Mouse (Mus musculus) naive thymus-derived CD4-positive, alpha-beta T cell, adult 5 months (primary cell): ENCODE data around the gene Gnb1. TPM values are rescaled to one million over a fixed set of nuclear protein-coding genes. Genes with fewer than 3 reads are reported as not detected.

Experiments
- polyA plus RNA-seq: library from polyadenylated mRNA; unstranded; fragments of 100-300 nt; shearing (Covaris generic); gene quantifications from one replicate; pipeline ENCODE4 v1.2.1, GENCODE M21; 2017

Gnb1 gene
- polyA plus RNA-seq, result 416 TPM

GRCm38 (mm10) chr4:155490990-155491504 lies at the start of gene Gnb1:
TSS of gene Gnb1 (plus strand) at chr4:155491361.

GRCm38 (mm10) chr4:155468952-155469351 lies 22.2 kb upstream of the Gnb1 start, which contains the start of gene Tmem52:
TSS of gene Tmem52 (plus strand) at chr4:155469114.

GRCm38 (mm10) chr4:155561661-155562442 lies 70.7 kb downstream of the Gnb1 start, which contains the start of gene Nadk:
TSS of gene Nadk (plus strand) at chr4:155562378.

GRCm38 (mm10) chr4:155601091-155601996 lies 110.2 kb downstream of the Gnb1 start, which contains the start of gene Slc35e2:
TSS of gene Slc35e2 (plus strand) at chr4:155601416.

Other genes with a start within 250 kb of the Gnb1 start
- gene Faap20, start 241.6 kb upstream of the Gnb1 start, polyA plus RNA-seq, result 69.6 TPM
- 29.2 TPM for gene Prkcz, start 130.0 kb upstream of the Gnb1 start, polyA plus RNA-seq
- gene Gabrd, start 93.2 kb upstream of the Gnb1 start, polyA plus RNA-seq, result 0.37 TPM
- 4.7 TPM for gene Cfap74, start 82.2 kb upstream of the Gnb1 start, polyA plus RNA-seq
- gene Tmem52, start 22.2 kb upstream of the Gnb1 start, polyA plus RNA-seq, result not detected
- gene Nadk, start 71.0 kb downstream of the Gnb1 start, polyA plus RNA-seq, result 101 TPM
- 25.7 TPM for gene Slc35e2, start 110.1 kb downstream of the Gnb1 start, polyA plus RNA-seq
- 317 TPM for gene Cdk11b, start 133.5 kb downstream of the Gnb1 start, polyA plus RNA-seq
- not detected for gene Gm10563, start 154.0 kb downstream of the Gnb1 start, polyA plus RNA-seq
- not detected for gene Mmp23, start 162.0 kb downstream of the Gnb1 start, polyA plus RNA-seq
- gene Mib2, start 177.8 kb downstream of the Gnb1 start, polyA plus RNA-seq, result 55.2 TPM
- 13.4 TPM for gene Fndc10, start 203.0 kb downstream of the Gnb1 start, polyA plus RNA-seq
- gene Ssu72, start 213.4 kb downstream of the Gnb1 start, polyA plus RNA-seq, result 96.5 TPM
- 0.57 TPM for gene Tmem240, start 243.4 kb downstream of the Gnb1 start, polyA plus RNA-seq